Mouse (Mus musculus) urinary bladder, postnatal 25 days (tissue): ENCODE results near the gene Kdelr1.

Experiments used
- DNase-seq: peaks from one replicate; pipeline ENCODE4 v3.0.0; 2022; ENCODE audit warnings: low spot score

Gene Kdelr1

GRCm38 (mm10) chr7:45872624-45873023, at the start of gene Kdelr1:
Gene Kdelr1 (plus strand): TSS chr7:45872772.
- peak; percentile 87 for DNase-seq

GRCm38 (mm10) chr7:45824598-45824997, 48.0 kb upstream of the Kdelr1 start, which contains the start of gene Kcnj14:
Gene Kcnj14 (minus strand): TSS chr7:45824782.
- DNase-seq: no peak

- DNase-seq: no peak
Measured at GRCm38 (mm10) chr7:45826631-45827030, 45.9 kb upstream of the Kdelr1 start.

GRCm38 (mm10) chr7:45830427-45831127, 42.0 kb upstream of the Kdelr1 start, which contains the start of gene Grwd1:
Gene Grwd1 (minus strand): TSS chr7:45830944.
- peak; percentile 79 for DNase-seq

- DNase-seq: no peak
Measured at GRCm38 (mm10) chr7:45831128-45831525, 41.4 kb upstream of the Kdelr1 start.

- DNase-seq: no peak
Measured at GRCm38 (mm10) chr7:45832428-45832827, 40.1 kb upstream of the Kdelr1 start.

GRCm38 (mm10) chr7:45833148-45833790, 39.3 kb upstream of the Kdelr1 start:
- no peak for DNase-seq

GRCm38 (mm10) chr7:45833924-45834323, 38.6 kb upstream of the Kdelr1 start:
- DNase-seq: no peak

GRCm38 (mm10) chr7:45842950-45843744, 29.4 kb upstream of the Kdelr1 start:
- no peak for DNase-seq

- DNase-seq: no peak
Measured at GRCm38 (mm10) chr7:45848447-45849027, 24.0 kb upstream of the Kdelr1 start.

GRCm38 (mm10) chr7:45850661-45851060, 21.9 kb upstream of the Kdelr1 start:
- DNase-seq: no peak

- DNase-seq: no peak
Measured at GRCm38 (mm10) chr7:45853089-45853488, 19.5 kb upstream of the Kdelr1 start.

- DNase-seq: no peak
Measured at GRCm38 (mm10) chr7:45856950-45857901, 15.3 kb upstream of the Kdelr1 start.

GRCm38 (mm10) chr7:45859008-45859407, 13.6 kb upstream of the Kdelr1 start:
- DNase-seq: no peak

GRCm38 (mm10) chr7:45862804-45863203, 9.8 kb upstream of the Kdelr1 start:
- no peak for DNase-seq

- DNase-seq: no peak
Measured at GRCm38 (mm10) chr7:45864435-45864834, 8.1 kb upstream of the Kdelr1 start.

- DNase-seq: peak; percentile 95
Measured at GRCm38 (mm10) chr7:45865925-45866910, 6.4 kb upstream of the Kdelr1 start.

- DNase-seq: no peak
Measured at GRCm38 (mm10) chr7:45867871-45868270, 4.7 kb upstream of the Kdelr1 start.

GRCm38 (mm10) chr7:45869107-45869670, 3.4 kb upstream of the Kdelr1 start:
- no peak for DNase-seq

GRCm38 (mm10) chr7:45869787-45870186, 2.8 kb upstream of the Kdelr1 start:
- DNase-seq: no peak
